Mouse (Mus musculus) CH12.LX (cell line): ENCODE data around the gene Stk39. TPM values are rescaled to one million over a fixed set of nuclear protein-coding genes. Genes with fewer than 3 reads are reported as not detected.

Source experiments
- DNase-seq: peaks from one replicate; pipeline ENCODE4 v3.0.0-alpha.2; 2013; ENCODE audit errors: extremely low read depth
- H3K27ac ChIP-seq: 2 replicates; pipeline ENCODE4 v1.5.1; 2012; ENCODE audit warnings: low read depth, mild to moderate bottlenecking, control low read depth, moderate library complexity; ENCODE audit not compliant: insufficient read depth
- H3K27me3 ChIP-seq: replicated peaks from 2 replicates; pipeline ENCODE3; 2012; ENCODE audit warnings: inconsistent platforms
- H3K36me3 ChIP-seq, 2 experiments: replicated peaks in 1 of 2; 2 replicates each; pipeline versions ENCODE3 to v1.6.1; 2012; ENCODE audit warnings: inconsistent platforms in 1 of 2, low read length in 1 of 2, mild to moderate bottlenecking in 1 of 2, mixed read lengths in 1 of 2, moderate library complexity in 1 of 2; ENCODE audit not compliant: control insufficient read depth in 1 of 2, insufficient read depth in 1 of 2
- H3K4me1 ChIP-seq, 2 experiments: 2 replicates each; pipeline ENCODE4 v1.6.1; 2012; ENCODE audit warnings: inconsistent platforms in 1 of 2, moderate library complexity in 1 of 2; ENCODE audit not compliant: insufficient read depth in 2 of 2, control insufficient read depth in 1 of 2
- H3K4me2 ChIP-seq: 2 replicates; pipeline ENCODE4 v1.6.1; 2012; ENCODE audit warnings: low read depth, mild to moderate bottlenecking, control low read depth; ENCODE audit not compliant: poor library complexity, insufficient read depth, severe bottlenecking
- H3K4me3 ChIP-seq, 3 experiments: fragments of 150-350 bp in 1 of 3; sonication (generic) in 1 of 3; replicated peaks in 1 of 3; 2 replicates each; pipeline versions ENCODE3 to v1.5.1; 2011 to 2012; ENCODE audit warnings: low read depth in 2 of 3, low read length in 2 of 3, mild to moderate bottlenecking in 2 of 3, moderate library complexity in 2 of 3, control low read depth in 1 of 3, improper control_type of control experiment in 1 of 3, inconsistent platforms in 1 of 3, mixed read lengths in 1 of 3; ENCODE audit not compliant: poor library complexity in 1 of 3
- H3K79me2 ChIP-seq: replicated peaks from 2 replicates; pipeline ENCODE4 v1.6.1; 2012; ENCODE audit warnings: mild to moderate bottlenecking, moderate library complexity; ENCODE audit not compliant: control insufficient read depth, poor library complexity, insufficient read depth, severe bottlenecking; ENCODE audit errors: extremely low read depth
- H3K9ac ChIP-seq: 2 replicates; pipeline ENCODE4 v1.6.1; 2012; ENCODE audit warnings: low read depth, mild to moderate bottlenecking, control low read depth, moderate library complexity; ENCODE audit not compliant: insufficient read depth
- H3K9me3 ChIP-seq: replicated peaks from 2 replicates; pipeline ENCODE3; 2012; ENCODE audit warnings: low read length, inconsistent platforms, mixed read lengths
- BHLHE40 ChIP-seq: IDR thresholded peaks from 2 replicates; pipeline ENCODE4 v1.6.1; 2011; ENCODE audit warnings: mild to moderate bottlenecking, low read depth, low read length, improper control_type of control experiment
- CHD1 ChIP-seq: IDR thresholded peaks from 2 replicates; pipeline ENCODE4 v1.6.1; 2012; ENCODE audit warnings: low read depth, low read length, improper control_type of control experiment, inconsistent platforms
- CTCF ChIP-seq, 2 experiments: IDR thresholded peaks in 1 of 2; conservative IDR thresholded peaks in 1 of 2; 2 replicates each; pipeline ENCODE4 v1.5.1; 2011 to 2012; ENCODE audit warnings: low read depth in 2 of 2, low read length in 2 of 2, improper control_type of control experiment in 1 of 2, inconsistent platforms in 1 of 2, mild to moderate bottlenecking in 1 of 2, moderate library complexity in 1 of 2
- ELF1 ChIP-seq: IDR thresholded peaks from 2 replicates; pipeline ENCODE4 v1.6.1; 2014; ENCODE audit warnings: low read depth, mild to moderate bottlenecking, inconsistent platforms, low read length, improper control_type of control experiment
- ETS1 ChIP-seq: conservative IDR thresholded peaks from 2 replicates; pipeline ENCODE4 v1.6.1; 2012; ENCODE audit warnings: low read depth, mild to moderate bottlenecking, inconsistent platforms, low read length, improper control_type of control experiment, moderate library complexity
- JUN ChIP-seq: IDR thresholded peaks from 2 replicates; pipeline ENCODE4 v1.6.1; 2011; ENCODE audit warnings: low read depth, mild to moderate bottlenecking, low read length, improper control_type of control experiment, moderate library complexity; ENCODE audit not compliant: insufficient read depth
- JUND ChIP-seq: conservative IDR thresholded peaks from 2 replicates; pipeline ENCODE4 v1.6.1; 2011; ENCODE audit warnings: low read depth, low read length, improper control_type of control experiment
- KAT2A ChIP-seq: IDR thresholded peaks from 2 replicates; pipeline ENCODE4 v1.6.1; 2012; ENCODE audit warnings: low read length, improper control_type of control experiment, inconsistent platforms; ENCODE audit not compliant: insufficient replicate concordance
- MAFK ChIP-seq: IDR thresholded peaks from 2 replicates; pipeline ENCODE4 v1.6.1; 2011; ENCODE audit warnings: low read length, improper control_type of control experiment; ENCODE audit not compliant: insufficient replicate concordance
- MAX ChIP-seq: IDR thresholded peaks from 2 replicates; pipeline ENCODE4 v1.6.1; 2011; ENCODE audit warnings: low read length, improper control_type of control experiment
- MEF2A ChIP-seq: IDR thresholded peaks from 2 replicates; pipeline ENCODE4 v1.6.1; 2014; ENCODE audit warnings: low read depth, mild to moderate bottlenecking, inconsistent platforms, low read length, improper control_type of control experiment, borderline replicate concordance
- MYC ChIP-seq: IDR thresholded peaks from 2 replicates; pipeline ENCODE4 v1.6.1; 2011; ENCODE audit warnings: low read depth, mild to moderate bottlenecking, improper control_type of control experiment, low read length
- NRF1 ChIP-seq: IDR thresholded peaks from 2 replicates; pipeline ENCODE4 v1.6.1; 2014; ENCODE audit warnings: low read depth, mild to moderate bottlenecking, inconsistent platforms, low read length, improper control_type of control experiment, moderate library complexity
- POLR2A ChIP-seq: IDR thresholded peaks from 2 replicates; pipeline ENCODE4 v1.6.1; 2011; ENCODE audit warnings: low read depth, mild to moderate bottlenecking, improper control_type of control experiment, low read length
- POLR2AphosphoS2 ChIP-seq: IDR thresholded peaks from 2 replicates; pipeline ENCODE4 v1.6.1; 2011; ENCODE audit warnings: low read depth, low read length, improper control_type of control experiment
- RAD21 ChIP-seq: IDR thresholded peaks from 2 replicates; pipeline ENCODE4 v1.6.1; 2011; ENCODE audit warnings: low read depth, mild to moderate bottlenecking, low read length, improper control_type of control experiment, moderate library complexity
- RCOR1 ChIP-seq: conservative IDR thresholded peaks from 2 replicates; pipeline ENCODE4 v1.6.1; 2012; ENCODE audit warnings: low read depth, mild to moderate bottlenecking, inconsistent platforms, low read length, improper control_type of control experiment
- SIN3A ChIP-seq: IDR thresholded peaks from 2 replicates; pipeline ENCODE4 v1.6.1; 2012; ENCODE audit warnings: low read length, improper control_type of control experiment, inconsistent platforms
- UBTF ChIP-seq: IDR thresholded peaks from 2 replicates; pipeline ENCODE4 v1.6.1; 2012; ENCODE audit warnings: low read depth, mild to moderate bottlenecking, inconsistent platforms, low read length, improper control_type of control experiment, moderate library complexity
- USF1 ChIP-seq: IDR thresholded peaks from 2 replicates; pipeline ENCODE4 v1.6.1; 2014; ENCODE audit warnings: low read depth, mild to moderate bottlenecking, inconsistent platforms, low read length, improper control_type of control experiment
- ZMIZ1 ChIP-seq: IDR thresholded peaks from 2 replicates; pipeline ENCODE4 v1.6.1; 2012; ENCODE audit warnings: low read depth, mild to moderate bottlenecking, inconsistent platforms, low read length, improper control_type of control experiment
- dilution Hi-C: fragments of 300-500 bp; cut with MboI; formaldehyde crosslinking; loops from 2 replicates; pipeline ENCODE4 v1.14.3; 2020; ENCODE audit warnings: low sequenced_read_pairs; ENCODE audit not compliant: extremely low pct_unique_long_range_greater_than_20kb, extremely low pct_ligation_motif_present
- in situ Hi-C: fragments of 300-500 bp; cut with MboI; formaldehyde crosslinking; loops from 3 replicates; pipeline ENCODE4 v1.14.3; 2019; ENCODE audit warnings: low sequenced_read_pairs, low pct_ligation_motif_present, low pct_unique_long_range_greater_than_20kb, mixed read lengths
- polyA plus RNA-seq: library from polyadenylated mRNA; unstranded; fragments of >175 nt; gene quantifications from 2 replicates; pipeline ENCODE4 v1.2.1, GENCODE M21; 2012; ENCODE audit warnings: low read depth; ENCODE audit not compliant: insufficient read length
- total RNA-seq, 2 experiments: library from RNA; depleted of rRNA; stranded (reverse); fragments of 300-350 nt in 1 of 2; fragments of >200 nt in 1 of 2; gene quantifications; 2 replicates each; pipeline ENCODE4 v1.2.3; 2012 to 2014

Stk39 gene
- total and polyA plus RNA-seq, 3 experiments = not detected

DNA sequence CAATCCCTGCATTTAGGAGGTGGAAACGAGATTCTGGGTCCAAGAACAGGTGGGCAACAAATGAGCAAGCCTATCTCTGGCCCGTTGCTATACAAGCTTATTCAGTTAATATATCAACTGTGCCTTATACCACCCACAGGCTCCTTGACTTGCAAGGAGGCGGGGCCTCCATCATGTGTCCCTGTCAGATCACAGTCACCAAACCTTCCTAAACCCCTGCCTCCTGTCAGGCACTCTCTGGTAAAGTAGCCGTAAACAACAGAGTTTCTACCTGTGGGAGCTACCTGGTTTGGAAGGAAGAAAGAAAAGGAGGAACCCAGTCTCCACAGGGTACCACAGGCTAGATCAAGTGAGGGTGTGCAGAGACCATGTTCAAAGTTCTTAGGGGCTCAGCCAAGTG is 90.2 kb downstream of the Stk39 start:
- dilution Hi-C loops = no loop called here
- in situ Hi-C loops = no loop called here
- H3K4me2 ChIP-seq = no peak overlapping the region
- peaks cover 91% of the 10 kb centered on the region for H3K9me3 ChIP-seq
- no peak overlapping the region for H3K4me3 ChIP-seq
- TF ChIP-seq POLR2AphosphoS2 = no peak
- TF ChIP-seq RAD21 = no peak
- TF ChIP-seq JUND = no peak
- no peak for TF ChIP-seq MAFK
- no peak for TF ChIP-seq MEF2A
- no peak for TF ChIP-seq MYC
- TF ChIP-seq ZMIZ1 = no peak
- no peak for TF ChIP-seq CHD1
- TF ChIP-seq JUN = no peak
- TF ChIP-seq MAX = no peak
- TF ChIP-seq RCOR1 = no peak
- no peak for TF ChIP-seq UBTF
- no peak for TF ChIP-seq ELF1
- TF ChIP-seq KAT2A = no peak
- no peak overlapping the region for H3K27ac ChIP-seq
- no peaks in the 10 kb centered on the region for H3K79me2 ChIP-seq
- no peak for DNase-seq
- no peaks in the 10 kb centered on the region for H3K4me1 ChIP-seq
- H3K36me3 ChIP-seq = no peaks in the 10 kb centered on the region
- H3K9ac ChIP-seq = no peak overlapping the region
- H3K27me3 ChIP-seq = no peaks in the 10 kb centered on the region

DNA sequence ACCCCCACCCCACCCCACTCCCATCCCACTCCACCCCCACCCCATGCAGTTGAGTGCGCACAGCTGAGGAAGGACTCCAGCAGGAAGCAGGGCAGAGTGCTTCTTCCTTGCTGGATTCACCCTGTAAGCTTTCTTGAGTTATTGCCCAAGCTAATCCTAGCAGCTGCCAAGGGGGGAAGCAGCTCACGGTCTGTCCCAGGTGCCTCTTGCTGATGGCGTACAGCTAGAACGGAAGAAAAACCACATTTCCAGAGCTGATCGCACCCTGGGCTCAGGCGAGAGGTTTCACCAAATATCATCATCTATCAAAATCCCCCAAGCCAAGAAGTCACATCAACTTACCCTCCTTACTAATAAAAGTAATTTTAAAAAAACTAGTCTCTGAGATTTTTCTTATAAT is 90.9 kb downstream of the Stk39 start:
- peaks cover 91% of the 10 kb centered on the region for H3K9me3 ChIP-seq
- no peak for DNase-seq

DNA sequence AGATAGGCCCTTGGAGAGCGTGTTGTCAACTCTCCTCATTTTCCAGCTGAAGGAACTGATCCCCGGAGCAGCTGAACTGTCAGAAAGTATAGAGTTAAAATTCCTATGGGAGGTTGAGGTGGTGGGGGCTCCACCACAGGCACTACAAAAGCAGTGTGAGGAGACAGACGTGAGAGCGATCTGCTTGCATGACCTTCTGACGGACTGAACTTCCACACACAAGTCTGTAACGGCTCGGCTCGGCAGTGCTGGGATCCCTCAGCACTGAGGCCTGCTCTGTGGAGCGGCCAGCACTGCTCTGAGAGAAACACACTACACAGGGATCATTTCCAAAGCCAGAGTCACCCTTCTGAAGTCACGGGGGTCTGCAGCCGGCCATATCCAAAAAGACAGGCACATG is 92.4 kb downstream of the Stk39 start:
- Histone ChIP-seq H3K9me3 (peaks cover 82% of the 10 kb centered on the region), H3K36me3 (no peaks in the 10 kb centered on the region), H3K79me2 (no peaks in the 10 kb centered on the region), H3K4me2 (no peak overlapping the region), H3K27me3 (no peaks in the 10 kb centered on the region), H3K9ac (no peak overlapping the region), H3K27ac (no peak overlapping the region), H3K4me1 (no peaks in the 10 kb centered on the region), H3K4me3 (no peak overlapping the region)
- dilution Hi-C loops = no loop called here
- no peak for TF ChIP-seq POLR2A
- TF ChIP-seq CTCF (conservative IDR thresholded peaks at IDR 0.05 in 1 of 2, IDR thresholded peaks at IDR 0.05 in 1 of 2; ENCODE audit: low read depth in 2 of 2, low read length in 2 of 2) = no peak
- no peak for TF ChIP-seq BHLHE40
- TF ChIP-seq ETS1 = no peak
- no peak for TF ChIP-seq RAD21
- no peak for TF ChIP-seq NRF1
- no peak for TF ChIP-seq SIN3A
- no peak for TF ChIP-seq USF1
- no peak for DNase-seq
- in situ Hi-C loops = no loop called here

More for the DNA sequence above, 90.9 kb downstream of the Stk39 start:
- Histone ChIP-seq H3K4me3 (no peak overlapping the region), H3K9ac (no peak overlapping the region), H3K27me3 (no peaks in the 10 kb centered on the region), H3K36me3 (no peaks in the 10 kb centered on the region), H3K4me1 (no peaks in the 10 kb centered on the region), H3K79me2 (no peaks in the 10 kb centered on the region), H3K27ac (no peak overlapping the region), H3K4me2 (no peak overlapping the region)
- dilution Hi-C loops = no loop called here
- in situ Hi-C loops = no loop called here
- no peak for TF ChIP-seq USF1
- TF ChIP-seq POLR2AphosphoS2 = no peak
